Mouse (Mus musculus) midbrain, embryonic 10.5 days (tissue): ENCODE data around the gene Arg1. TPM values are rescaled to one million over a fixed set of nuclear protein-coding genes. Genes with fewer than 3 reads are reported as not detected.

Source experiments
- DNase-seq: peaks from one replicate; pipeline ENCODE4 v3.0.0-alpha.2; 2017; ENCODE audit warnings: low spot score
- H3K27ac ChIP-seq: fragments of 300-500 bp; sonication (generic); replicated peaks from 2 replicates; pipeline ENCODE4 v1.5.1; 2016; ENCODE audit warnings: mild to moderate bottlenecking
- H3K27me3 ChIP-seq: fragments of 300-500 bp; sonication (generic); 2 replicates; pipeline ENCODE4 v1.6.1; 2016; ENCODE audit warnings: low read depth, mild to moderate bottlenecking; ENCODE audit not compliant: poor library complexity, severe bottlenecking
- H3K36me3 ChIP-seq: fragments of 300-500 bp; sonication (generic); 2 replicates; pipeline ENCODE4 v1.6.1; 2016; ENCODE audit warnings: mild to moderate bottlenecking, moderate library complexity
- H3K4me1 ChIP-seq: fragments of 300-500 bp; sonication (generic); 2 replicates; pipeline ENCODE4 v1.6.1; 2016
- H3K4me3 ChIP-seq: fragments of 300-500 bp; sonication (generic); 2 replicates; pipeline ENCODE4 v1.5.1; 2016; ENCODE audit warnings: mild to moderate bottlenecking, moderate library complexity
- H3K9me3 ChIP-seq: fragments of 300-500 bp; sonication (generic); replicated peaks from 2 replicates; pipeline ENCODE4 v1.6.1; 2016; ENCODE audit warnings: mild to moderate bottlenecking
- WGBS: fragments of 180-500 bp; shearing (Covaris S2); methylation state at CpG from one replicate; pipeline ENCODE4 v1.1.7; 2016; 5-methylcytosine and 5-hydroxymethylcytosine counted together
- polyA plus RNA-seq: library from polyadenylated mRNA; unstranded; fragments of >200 nt; fragmentation: Nextera tagmentation; extraction: Ambion mirVana; gene quantifications from 2 replicates; pipeline ENCODE4 v1.2.1, GENCODE M21; 2016

Arg1 gene
- polyA plus RNA-seq, 1 experiment from 2014 or later, result 1.5 TPM

DNA sequence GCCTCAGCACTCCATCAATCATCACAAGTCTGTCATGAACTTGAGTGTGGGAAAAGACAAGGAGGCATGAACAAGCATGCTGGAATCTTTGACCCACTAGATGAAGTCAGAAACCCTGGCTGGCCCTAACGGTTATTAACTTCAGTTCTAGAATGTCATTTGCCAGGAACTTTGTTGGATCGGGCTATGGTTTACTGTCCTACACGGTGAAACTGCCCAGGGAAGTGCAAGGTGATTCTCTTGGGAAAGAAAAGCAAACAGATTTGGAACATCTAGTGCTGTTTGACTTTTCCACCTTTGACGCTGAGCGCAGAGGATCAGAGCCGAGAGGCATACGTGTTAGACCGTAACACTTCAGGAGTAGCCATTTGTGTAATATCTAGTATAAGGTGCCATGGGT is 24.3 kb upstream of the Arg1 start:
- H3K9me3 ChIP-seq, result no peaks in the 10 kb centered on the region
- H3K27ac ChIP-seq, result no peak overlapping the region
- no peak overlapping the region for H3K4me3 ChIP-seq
- no peaks in the 10 kb centered on the region for H3K36me3 ChIP-seq
- 95% methylated on average over 8 of the region's 8 CpGs for WGBS
- no peaks in the 10 kb centered on the region for H3K4me1 ChIP-seq
- DNase-seq, result no peak
- no peaks in the 10 kb centered on the region for H3K27me3 ChIP-seq

DNA sequence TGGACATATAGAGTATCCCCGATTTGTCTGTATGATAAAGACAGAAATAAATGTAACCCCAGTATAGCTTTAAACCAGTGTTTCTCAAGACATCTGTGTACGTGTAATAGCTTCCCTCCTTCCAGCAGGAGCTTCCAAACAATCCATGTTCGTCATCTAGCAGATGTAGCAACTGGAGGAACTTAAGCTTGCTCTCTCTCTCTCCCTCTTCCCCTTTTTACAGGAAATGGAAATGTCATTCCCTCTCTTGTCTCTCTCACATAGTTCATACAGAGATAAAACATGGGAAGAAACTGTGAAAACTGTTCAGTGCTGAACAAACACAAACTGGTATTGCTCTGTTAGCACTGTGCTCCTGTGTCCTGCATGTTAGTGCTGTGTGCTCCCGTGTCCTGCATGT is 22.9 kb upstream of the Arg1 start:
- 86% methylated on average over 4 of the region's 4 CpGs for WGBS
- Histone ChIP-seq H3K27me3 (no peaks in the 10 kb centered on the region), H3K9me3 (no peaks in the 10 kb centered on the region), H3K36me3 (no peaks in the 10 kb centered on the region), H3K4me3 (no peak overlapping the region), H3K4me1 (no peaks in the 10 kb centered on the region), H3K27ac (no peak overlapping the region)
- DNase-seq, result no peak

DNA sequence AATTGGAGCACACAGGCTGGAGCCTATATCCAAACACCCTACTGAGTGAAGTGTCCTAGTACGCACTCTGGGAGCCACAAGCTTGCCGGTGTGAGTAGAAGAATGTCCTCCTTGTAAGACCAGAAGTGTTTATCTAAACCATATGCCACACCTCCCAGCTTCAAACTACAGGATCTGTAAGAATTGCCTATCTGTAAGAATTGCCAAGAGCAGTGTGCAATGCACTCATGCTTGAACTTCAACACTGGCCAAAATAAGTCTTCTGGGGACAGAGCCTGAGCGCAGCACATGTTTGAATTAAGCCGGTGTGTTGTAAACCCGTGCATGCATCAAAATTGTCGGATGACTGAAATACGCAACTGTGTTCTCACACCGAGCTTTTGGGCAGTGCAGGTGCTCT is 21.0 kb upstream of the Arg1 start:
- Histone ChIP-seq H3K27ac (no peak overlapping the region), H3K9me3 (no peaks in the 10 kb centered on the region), H3K4me3 (no peak overlapping the region), H3K27me3 (no peaks in the 10 kb centered on the region), H3K36me3 (no peaks in the 10 kb centered on the region), H3K4me1 (no peaks in the 10 kb centered on the region)
- no peak for DNase-seq
- WGBS, result 91% methylated on average over 8 of the region's 8 CpGs

DNA sequence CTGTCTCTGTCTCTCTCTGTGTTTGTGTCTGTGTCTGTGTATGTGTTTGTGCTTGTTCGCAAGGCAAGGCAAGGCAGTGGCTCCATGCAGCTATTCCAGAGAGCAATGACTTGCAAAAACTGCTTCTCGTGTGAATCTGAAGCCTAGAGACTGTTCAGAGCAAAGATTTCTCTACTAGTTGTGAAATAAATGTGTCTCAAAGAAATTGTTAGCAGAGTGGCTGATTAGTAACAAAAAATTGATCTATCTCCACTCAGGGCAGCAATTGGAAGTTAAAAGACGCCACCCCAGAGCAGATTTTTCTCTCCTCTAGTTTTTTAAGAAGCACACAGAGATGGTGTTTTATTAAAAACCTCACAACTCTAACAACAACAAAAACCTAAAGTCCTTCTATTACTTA is 20.6 kb upstream of the Arg1 start:
- Histone ChIP-seq H3K27me3 (no peaks in the 10 kb centered on the region), H3K27ac (no peak overlapping the region), H3K4me3 (no peak overlapping the region), H3K4me1 (no peaks in the 10 kb centered on the region), H3K9me3 (no peaks in the 10 kb centered on the region), H3K36me3 (no peaks in the 10 kb centered on the region)
- no peak for DNase-seq
- 87% methylated on average over 3 of the region's 3 CpGs for WGBS

DNA sequence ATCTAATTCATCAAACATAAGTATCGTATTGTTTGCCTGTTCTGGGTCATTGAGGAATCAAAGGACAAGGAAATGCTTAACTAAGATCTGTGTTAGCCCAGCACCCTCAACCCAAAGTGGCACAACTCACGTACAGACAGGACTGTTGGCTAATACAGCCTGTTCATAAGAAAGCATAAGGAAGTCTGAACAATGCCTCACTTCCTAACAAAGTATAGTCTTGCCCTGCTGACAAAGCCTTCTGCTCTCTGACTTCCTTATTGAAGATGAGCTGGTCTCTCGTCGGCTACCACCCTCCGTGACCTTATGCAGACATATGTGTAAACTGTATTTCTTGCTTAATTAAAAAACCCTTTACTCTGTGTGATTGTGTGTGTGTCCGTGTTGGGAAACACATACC is 2.9 kb upstream of the Arg1 start:
- H3K9me3 ChIP-seq, result no peaks in the 10 kb centered on the region
- WGBS, result 88% methylated on average over 6 of the region's 6 CpGs
- no peak overlapping the region for H3K27ac ChIP-seq
- no peak overlapping the region for H3K4me3 ChIP-seq
- peaks cover 17% of the 10 kb centered on the region for H3K4me1 ChIP-seq
- no peaks in the 10 kb centered on the region for H3K27me3 ChIP-seq
- no peaks in the 10 kb centered on the region for H3K36me3 ChIP-seq
- no peak for DNase-seq

DNA sequence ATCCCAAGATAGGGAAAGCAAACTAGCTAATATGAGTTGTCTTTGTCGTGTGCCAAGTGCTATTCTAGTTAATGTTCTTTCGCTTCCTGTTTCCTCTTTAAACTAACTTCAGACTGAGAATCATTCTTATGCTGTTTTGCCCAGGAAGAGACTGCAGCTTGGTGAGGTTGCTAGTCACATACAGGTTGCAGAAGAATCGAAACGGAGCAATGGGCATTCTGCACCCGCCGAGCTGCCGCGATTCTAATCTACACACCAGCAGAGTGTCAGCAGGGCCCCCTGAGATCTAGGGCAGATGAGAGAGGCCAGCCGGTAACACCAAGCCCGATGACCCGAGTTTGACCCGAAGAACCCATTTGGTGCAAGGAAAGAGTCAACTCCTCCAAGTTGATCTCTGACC is 788 bp upstream of the Arg1 start:
- H3K4me3 ChIP-seq, result no peak overlapping the region
- 50% methylated on average over 12 of the region's 12 CpGs for WGBS
- no peaks in the 10 kb centered on the region for H3K36me3 ChIP-seq
- no peaks in the 10 kb centered on the region for H3K9me3 ChIP-seq
- H3K27ac ChIP-seq, result no peak overlapping the region
- H3K4me1 ChIP-seq, result peaks cover 17% of the 10 kb centered on the region
- peak; percentile 23 for DNase-seq
- no peaks in the 10 kb centered on the region for H3K27me3 ChIP-seq

DNA sequence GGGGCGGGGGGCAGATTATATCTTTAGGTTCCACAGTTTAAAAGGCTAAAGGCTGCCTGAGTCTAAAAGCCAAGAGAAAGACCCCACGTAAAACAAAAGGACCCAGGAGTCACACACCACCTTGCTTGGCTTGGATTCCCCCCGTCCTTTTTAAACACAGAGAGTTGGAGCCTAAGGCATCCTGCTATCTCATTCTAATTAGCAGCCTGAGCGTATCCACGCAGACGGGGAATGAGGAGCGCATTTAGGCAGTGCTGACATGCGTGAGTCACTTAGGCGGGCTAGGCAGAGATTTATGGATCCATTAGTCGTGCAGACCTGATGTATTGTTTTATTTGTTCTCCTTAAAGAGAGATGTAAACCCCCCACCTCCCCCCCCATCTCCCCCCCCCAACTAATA is 904 bp downstream of the Arg1 start:
- Histone ChIP-seq H3K9me3 (no peaks in the 10 kb centered on the region), H3K36me3 (no peaks in the 10 kb centered on the region), H3K27me3 (no peaks in the 10 kb centered on the region), H3K4me1 (peaks cover 17% of the 10 kb centered on the region), H3K4me3 (no peak overlapping the region), H3K27ac (no peak overlapping the region)
- DNase-seq, result no peak
- 70% methylated on average over 10 of the region's 10 CpGs for WGBS

DNA sequence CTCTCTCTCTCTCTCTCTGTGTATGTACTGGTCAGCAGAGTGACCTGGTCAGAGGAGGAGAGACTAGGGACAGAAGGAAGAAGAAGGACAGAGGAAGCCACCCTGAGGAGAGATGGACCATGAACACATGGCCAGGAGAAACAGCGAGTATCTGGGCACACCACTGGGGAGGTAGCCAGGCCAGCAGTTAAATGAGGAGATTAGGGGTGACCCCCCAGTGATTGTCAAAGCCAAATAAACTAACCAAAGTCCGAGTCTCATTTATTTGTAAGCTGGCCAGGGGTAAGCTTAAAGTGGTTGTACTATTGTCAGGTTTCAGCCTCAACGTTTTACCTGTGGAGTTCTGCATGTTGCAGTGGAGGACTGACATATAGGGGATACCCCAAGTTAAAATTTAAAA is 3.0 kb downstream of the Arg1 start:
- Histone ChIP-seq H3K36me3 (no peaks in the 10 kb centered on the region), H3K9me3 (no peaks in the 10 kb centered on the region), H3K27ac (no peak overlapping the region), H3K4me1 (peaks cover 17% of the 10 kb centered on the region), H3K27me3 (no peaks in the 10 kb centered on the region), H3K4me3 (no peak overlapping the region)
- WGBS, result 71% methylated on average over 3 of the region's 3 CpGs
- DNase-seq, result no peak

DNA sequence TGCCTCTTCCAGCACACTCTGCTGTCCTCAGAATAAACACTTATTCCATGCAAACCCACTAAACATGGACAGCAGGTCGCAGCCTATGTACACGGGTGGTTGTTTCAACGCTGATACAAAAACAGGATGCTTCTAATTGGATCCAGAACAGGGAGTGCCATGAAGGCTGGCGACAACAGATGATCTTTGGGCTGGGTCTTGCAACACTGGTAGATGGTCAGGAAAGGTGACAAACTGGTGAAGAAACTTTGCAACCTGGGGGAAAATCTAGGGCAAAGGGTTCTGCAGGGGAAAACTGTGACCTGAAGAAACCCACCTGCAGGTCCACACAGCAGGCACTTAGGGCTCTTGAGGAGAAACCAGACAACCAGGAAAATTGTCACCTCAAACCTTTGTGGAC is 4.3 kb downstream of the Arg1 start:
- Histone ChIP-seq H3K9me3 (no peaks in the 10 kb centered on the region), H3K36me3 (peaks cover 8% of the 10 kb centered on the region), H3K27ac (no peak overlapping the region), H3K4me1 (peaks cover 14% of the 10 kb centered on the region), H3K4me3 (no peak overlapping the region), H3K27me3 (no peaks in the 10 kb centered on the region)
- WGBS, result 71% methylated on average over 4 of the region's 4 CpGs
- DNase-seq, result no peak

DNA sequence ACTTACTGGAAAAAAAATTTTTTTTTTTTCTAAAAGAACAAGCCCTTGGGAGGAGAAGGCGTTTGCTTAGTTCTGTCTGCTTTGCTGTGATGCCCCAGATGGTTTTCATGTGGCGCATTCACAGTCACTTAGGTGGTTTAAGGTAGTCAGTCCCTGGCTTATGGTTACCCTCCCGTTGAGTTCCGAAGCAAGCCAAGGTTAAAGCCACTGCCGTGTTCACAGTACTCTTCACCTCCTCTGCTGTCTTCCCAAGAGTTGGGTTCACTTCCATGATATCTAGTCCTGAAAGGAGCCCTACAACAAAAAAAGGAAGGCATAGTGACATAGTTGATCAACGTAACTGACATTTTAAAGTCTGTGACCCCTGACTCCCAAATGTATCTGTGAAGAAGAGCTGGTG is 11.8 kb downstream of the Arg1 start:
- 92% methylated on average over 6 of the region's 6 CpGs for WGBS
- no peak overlapping the region for H3K4me3 ChIP-seq
- H3K4me1 ChIP-seq, result no peaks in the 10 kb centered on the region
- no peak overlapping the region for H3K27ac ChIP-seq
- H3K9me3 ChIP-seq, result no peaks in the 10 kb centered on the region
- no peak for DNase-seq
- peaks cover 73% of the 10 kb centered on the region for H3K36me3 ChIP-seq
- H3K27me3 ChIP-seq, result no peaks in the 10 kb centered on the region

DNA sequence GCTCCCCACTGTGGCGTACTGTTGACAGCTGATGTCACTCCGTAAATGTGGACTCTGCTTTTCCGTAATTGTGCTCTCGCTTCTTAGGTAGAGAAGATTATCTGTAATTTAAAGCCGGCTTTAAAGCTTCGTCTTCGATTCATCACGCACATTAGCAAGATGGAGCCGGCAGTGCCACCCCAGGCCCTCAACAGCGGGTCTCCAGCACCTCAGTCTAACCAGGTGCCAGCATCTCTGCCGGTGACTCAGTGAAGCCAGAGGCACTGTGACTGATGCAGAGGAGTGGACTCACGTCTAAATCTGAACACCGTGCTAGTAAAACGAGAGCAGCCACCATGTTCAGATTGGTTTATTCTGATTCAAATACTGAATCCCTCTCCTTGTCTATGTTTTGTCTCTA is 14.7 kb downstream of the Arg1 start:
- peaks cover 91% of the 10 kb centered on the region for H3K36me3 ChIP-seq
- H3K27me3 ChIP-seq, result no peaks in the 10 kb centered on the region
- H3K27ac ChIP-seq, result no peak overlapping the region
- WGBS, result 93% methylated on average over 14 of the region's 14 CpGs
- no peaks in the 10 kb centered on the region for H3K4me1 ChIP-seq
- H3K9me3 ChIP-seq, result no peaks in the 10 kb centered on the region
- DNase-seq, result no peak
- no peak overlapping the region for H3K4me3 ChIP-seq

DNA sequence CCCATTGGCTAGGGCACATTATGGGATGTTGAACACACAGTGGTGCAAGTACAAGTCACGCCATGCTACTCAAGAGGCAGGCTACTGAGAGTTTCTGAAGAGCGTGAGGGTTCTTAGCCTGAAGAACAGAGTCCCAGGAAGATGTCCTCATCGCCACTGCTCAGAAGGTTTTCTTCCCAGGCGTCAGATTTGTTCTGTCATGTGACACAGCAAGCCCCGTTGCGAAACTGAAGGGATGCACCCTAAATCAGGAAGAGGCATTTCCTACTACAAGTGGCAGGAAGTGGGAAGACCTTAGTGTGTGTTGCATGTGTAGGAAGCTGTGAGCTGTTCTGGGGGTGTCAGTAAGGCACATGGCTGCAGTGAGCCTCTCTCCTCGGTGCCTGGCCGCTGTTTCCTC is 16.1 kb downstream of the Arg1 start:
- no peaks in the 10 kb centered on the region for H3K4me1 ChIP-seq
- H3K27me3 ChIP-seq, result no peaks in the 10 kb centered on the region
- H3K36me3 ChIP-seq, result peaks cover 99% of the 10 kb centered on the region
- H3K9me3 ChIP-seq, result no peaks in the 10 kb centered on the region
- no peak overlapping the region for H3K27ac ChIP-seq
- WGBS, result 94% methylated on average over 8 of the region's 8 CpGs
- no peak for DNase-seq
- no peak overlapping the region for H3K4me3 ChIP-seq

DNA sequence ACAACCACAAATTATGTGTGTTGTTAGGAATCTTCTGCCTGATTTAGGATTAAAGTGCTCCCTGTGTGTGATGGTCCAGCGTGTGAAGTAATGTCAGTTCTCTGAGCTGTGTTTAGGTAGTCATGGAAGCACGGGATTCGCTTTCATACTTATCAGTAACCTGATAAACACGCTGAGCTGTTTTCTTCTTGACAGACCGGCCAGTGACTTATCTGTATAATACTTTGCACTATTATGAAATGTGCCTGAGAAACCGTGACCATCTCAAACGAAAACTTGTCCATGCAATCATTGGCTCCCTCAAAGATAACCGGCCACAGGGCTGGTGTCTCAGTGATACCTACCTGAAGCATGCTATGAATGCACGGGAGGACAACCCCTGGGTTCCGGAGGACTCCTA is 21.7 kb downstream of the Arg1 start:
- H3K27me3 ChIP-seq, result no peaks in the 10 kb centered on the region
- no peak for DNase-seq
- no peaks in the 10 kb centered on the region for H3K9me3 ChIP-seq
- H3K4me3 ChIP-seq, result no peak overlapping the region
- H3K36me3 ChIP-seq, result peaks cover 99% of the 10 kb centered on the region
- no peak overlapping the region for H3K27ac ChIP-seq
- no peaks in the 10 kb centered on the region for H3K4me1 ChIP-seq
- WGBS, result 94% methylated on average over 10 of the region's 10 CpGs

DNA sequence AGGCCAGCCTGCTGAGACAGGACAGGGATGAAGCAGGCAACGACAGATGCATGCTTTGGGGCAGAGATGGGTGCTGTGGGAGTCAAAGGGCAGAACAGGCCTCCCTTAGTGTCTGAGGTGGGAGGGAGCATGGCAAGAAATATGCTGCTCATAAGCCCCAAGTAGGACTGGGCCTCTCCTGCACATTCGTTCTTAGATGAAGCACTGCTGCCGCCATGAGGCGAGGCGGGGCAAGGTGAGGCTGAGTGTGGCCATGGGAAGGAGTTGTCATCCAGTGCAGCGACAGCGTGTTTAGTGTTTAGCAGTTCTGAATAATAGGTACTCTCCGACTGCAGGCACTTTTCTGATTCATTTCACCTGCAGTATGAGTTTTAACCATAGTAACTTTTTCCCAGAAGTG is 31.4 kb downstream of the Arg1 start:
- no peak overlapping the region for H3K27ac ChIP-seq
- H3K4me3 ChIP-seq, result no peak overlapping the region
- H3K27me3 ChIP-seq, result no peaks in the 10 kb centered on the region
- H3K9me3 ChIP-seq, result no peaks in the 10 kb centered on the region
- DNase-seq, result no peak
- H3K4me1 ChIP-seq, result no peaks in the 10 kb centered on the region
- 90% methylated on average over 8 of the region's 8 CpGs for WGBS
- H3K36me3 ChIP-seq, result peaks cover 98% of the 10 kb centered on the region
